Mouse (Mus musculus) lung, postnatal 0 days (tissue): ENCODE measurements around the gene Slc22a20.

Source experiments
- CTCF ChIP-seq: IDR thresholded peaks from 2 replicates; pipeline ENCODE4 v1.5.1; 2016; ENCODE audit warnings: antibody characterized with exemption, mild to moderate bottlenecking
- EP300 ChIP-seq: IDR thresholded peaks from 2 replicates; pipeline ENCODE4 v1.6.1; 2016; ENCODE audit warnings: antibody characterized with exemption, mild to moderate bottlenecking, control low read depth

DNA sequence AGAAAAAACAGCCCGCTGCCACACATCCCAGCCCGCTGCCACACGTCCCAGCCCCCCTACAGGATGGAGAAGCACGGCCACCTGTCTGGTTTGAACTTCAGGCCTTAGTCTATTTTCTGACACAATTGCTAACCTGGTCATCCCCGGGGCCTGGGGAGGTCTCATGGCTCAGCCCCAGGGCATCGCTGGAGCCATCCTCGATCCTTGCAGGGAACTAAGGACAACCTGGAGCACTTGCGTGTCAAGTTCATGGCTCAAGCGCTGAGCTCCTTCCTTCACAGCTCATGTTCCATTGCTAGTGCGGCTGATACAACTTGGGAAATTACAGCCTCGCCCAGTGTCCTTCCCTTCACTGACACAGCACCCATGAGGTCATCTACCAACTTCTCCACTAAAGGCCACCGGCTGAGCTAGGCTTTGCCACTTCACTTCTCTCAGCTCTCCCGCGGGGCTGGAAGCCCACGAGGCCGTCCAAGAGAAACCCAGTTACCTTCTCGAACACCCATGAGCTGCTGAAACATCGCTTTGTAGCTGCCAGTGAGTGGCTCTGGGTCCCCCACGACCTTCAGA is 32.7 kb downstream of the Slc22a20 start:
- TF ChIP-seq CTCF (no peak), EP300 (no peak)
